Comparison of ENCODE assay signal across 8 mouse cellular contexts in the genomic region with DNA sequence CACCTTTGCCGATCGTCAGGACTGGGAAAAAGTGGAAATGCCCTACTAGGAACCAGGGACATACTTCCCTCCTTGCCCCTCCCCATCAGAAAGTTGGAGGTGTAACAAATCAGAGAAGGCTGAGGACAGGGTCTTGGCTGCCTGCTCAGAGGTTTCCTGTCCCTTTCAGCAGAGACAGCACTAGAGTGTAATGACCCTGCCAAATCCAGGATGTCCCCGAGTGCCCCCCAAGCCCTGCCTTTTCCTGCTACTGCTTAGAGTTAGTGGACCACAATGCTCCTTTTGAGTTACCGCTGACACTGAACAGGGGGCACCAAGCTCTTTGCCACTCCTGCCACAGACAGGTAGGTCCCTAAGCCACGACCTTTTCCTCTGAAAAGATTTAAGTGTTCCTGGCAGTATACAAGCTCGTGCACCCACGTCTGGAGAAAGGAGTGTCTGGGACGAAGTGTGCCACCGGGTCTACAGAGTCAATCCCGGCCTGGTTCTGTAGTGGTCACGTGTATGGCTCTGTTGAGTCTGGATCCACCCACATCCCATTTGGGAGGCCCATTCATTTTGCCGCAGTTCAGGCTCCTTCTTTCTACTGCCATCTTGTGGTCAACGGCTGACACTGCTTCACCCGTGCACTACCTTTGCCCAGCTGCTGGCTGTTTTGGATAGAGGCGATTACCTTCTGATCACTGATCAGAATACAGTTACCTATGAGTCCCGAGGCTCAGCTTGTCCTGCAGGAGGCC. TPM values are rescaled to one million over a fixed set of nuclear protein-coding genes. Genes with fewer than 3 reads are reported as not detected.
DNase-seq lines count a peak whose midpoint lies in the region; ATAC-seq lines count a peak whose summit lies in the region.

No protein-coding gene starts in this region.

- H3K9ac ChIP-seq in heart, embryonic 11.5 days (ENCODE audit: low read depth, low read length), result no peak overlapping the region
- H3K9ac ChIP-seq in kidney, embryonic 14.5 days (ENCODE audit: low read depth, low read length), result no peak overlapping the region
- peak overlapping the region; percentile 48 for H3K9ac ChIP-seq in liver, embryonic 13.5 days

- peak; percentile 73 for DNase-seq in adrenal gland, adult 8-10 months
- DNase-seq in embryo, embryonic 9.5 days (ENCODE audit: extremely low spot score), result peak; percentile 76
- DNase-seq in liver, embryonic 13.5 days, result peak; percentile 55
- DNase-seq in naive thymus-derived CD4-positive, alpha-beta T cell, adult 2 months (ENCODE audit: low read depth), result peak; percentile 83
- peak; percentile 80 for DNase-seq in thymus, postnatal 0 days (ENCODE audit: low spot score)

- no peaks in the 10 kb centered on the region for H3K27me3 ChIP-seq in heart, embryonic 11.5 days (ENCODE audit: control insufficient read depth, insufficient read depth, low read length)
- H3K27me3 ChIP-seq in kidney, embryonic 14.5 days (ENCODE audit: control insufficient read depth, insufficient read depth, low read length), result no peaks in the 10 kb centered on the region
- no peaks in the 10 kb centered on the region for H3K27me3 ChIP-seq in liver, embryonic 13.5 days

- H3K9me3 ChIP-seq in heart, embryonic 11.5 days (replicated peaks; ENCODE audit: control insufficient read depth, low read length), result no peaks in the 10 kb centered on the region
- H3K9me3 ChIP-seq in kidney, embryonic 14.5 days (ENCODE audit: control insufficient read depth, low read length), result no peaks in the 10 kb centered on the region
- no peaks in the 10 kb centered on the region for H3K9me3 ChIP-seq in liver, embryonic 13.5 days (replicated peaks)

- H3K4me2 ChIP-seq in heart, embryonic 11.5 days, result peak overlapping the region; percentile 39
- peak overlapping the region; percentile 30; the same call in 1 of the 2 replicates for H3K4me2 ChIP-seq in kidney, embryonic 14.5 days (replicated peaks; ENCODE audit: low read depth, low read length)
- peak overlapping the region; percentile 30 for H3K4me2 ChIP-seq in liver, embryonic 13.5 days

- ATAC-seq in CD4-positive, CD25-positive, alpha-beta regulatory T cell, adult 4 months, result peak; percentile 36
- ATAC-seq in heart, embryonic 11.5 days (replicated peaks; ENCODE audit: insufficient number of reproducible peaks, low FRiP score, low TSS enrichment), result no peak
- ATAC-seq in kidney, embryonic 14.5 days (ENCODE audit: low FRiP score, low TSS enrichment), result 0 out of 2 replicates have a peak, but pooled peaks have one; percentile 8
- ATAC-seq in liver, embryonic 13.5 days (ENCODE audit: low read depth), result peak; percentile 27

- WGBS in heart, embryonic 11.5 days (ENCODE audit: insufficient replicate concordance), result 17% methylated on average over 16 of the region's 16 CpGs
- 15% methylated on average over 16 of the region's 16 CpGs for WGBS in kidney, embryonic 14.5 days
- 19% methylated on average over 16 of the region's 16 CpGs for whole genome bisulfite sequencing in liver, embryonic 13.5 days (ENCODE audit: insufficient replicate concordance)

- H3K36me3 ChIP-seq in heart, embryonic 11.5 days (ENCODE audit: control insufficient read depth, insufficient read depth, low read length), result peaks cover 12% of the 10 kb centered on the region
- peaks cover 17% of the 10 kb centered on the region for H3K36me3 ChIP-seq in kidney, embryonic 14.5 days (ENCODE audit: control insufficient read depth, insufficient read depth, low read length)
- H3K36me3 ChIP-seq in liver, embryonic 13.5 days, result peaks cover 63% of the 10 kb centered on the region

- no peak overlapping the region for H3K4me3 ChIP-seq in heart, embryonic 11.5 days (ENCODE audit: low read depth, low read length)
- no peak overlapping the region for H3K4me3 ChIP-seq in kidney, embryonic 14.5 days (ENCODE audit: low read length)
- 0 out of 2 replicates have a peak overlapping the region, but pooled peaks have one; percentile 3 for H3K4me3 ChIP-seq in liver, embryonic 13.5 days (replicated peaks)

- peaks cover 28% of the 10 kb centered on the region for H3K4me1 ChIP-seq in heart, embryonic 11.5 days (ENCODE audit: control insufficient read depth, insufficient read depth, low read length)
- peaks cover 21% of the 10 kb centered on the region for H3K4me1 ChIP-seq in kidney, embryonic 14.5 days (ENCODE audit: control insufficient read depth, insufficient read depth, low read length)
- peaks cover 66% of the 10 kb centered on the region for H3K4me1 ChIP-seq in liver, embryonic 13.5 days (replicated peaks)

- H3K27ac ChIP-seq in heart, embryonic 11.5 days (ENCODE audit: low read depth, low read length), result no peak overlapping the region; the same call in 1 of the 2 replicates
- H3K27ac ChIP-seq in kidney, embryonic 14.5 days (ENCODE audit: low read depth, low read length), result no peak overlapping the region
- H3K27ac ChIP-seq in liver, embryonic 13.5 days, result peak overlapping the region; percentile 94

RNA-seq across cellular contexts. Expression of a gene that starts 4.5 kb away (rescaled TPM):
- 10 to 100 TPM; 54.7 to 74.1 TPM for polyA plus RNA-seq in CD4-positive, CD25-positive, alpha-beta regulatory T cell, adult 4 months (2017; shearing (Covaris generic))
- total RNA-seq in adrenal gland, adult 8-10 months (2022), result 100 to 1,000 TPM; 122 to 168 (median 148) TPM
- 40.1 and 41.8 TPM in 2 replicates for polyA plus RNA-seq in heart, embryonic 11.5 days (2014; fragmentation: Nextera tagmentation; extraction: Ambion mirVana)
- polyA plus RNA-seq in kidney, embryonic 14.5 days (2014; fragmentation: Nextera tagmentation; extraction: Ambion mirVana), result 54.5 and 57.2 TPM in 2 replicates
- polyA plus RNA-seq in liver, embryonic 13.5 days (2015; fragmentation: Nextera tagmentation; extraction: Ambion mirVana), result 42.8 and 46.0 TPM in 2 replicates
- polyA plus RNA-seq in thymus, postnatal 0 days (2015; fragmentation: Nextera tagmentation; extraction: Ambion mirVana), result 77.0 and 78.8 TPM in 2 replicates

RNA-seq across cellular contexts. Expression of a gene that starts 8.0 kb away (rescaled TPM):
- polyA plus RNA-seq in CD4-positive, CD25-positive, alpha-beta regulatory T cell, adult 4 months (2017; shearing (Covaris generic)), result 10 to 100 TPM; 19.8 to 34.7 TPM
- 10 to 100 TPM; 26.9 to 51.6 (median 35.2) TPM for total RNA-seq in adrenal gland, adult 8-10 months (2022)
- 119 and 138 TPM in 2 replicates for polyA plus RNA-seq in heart, embryonic 11.5 days (2014; fragmentation: Nextera tagmentation; extraction: Ambion mirVana)
- polyA plus RNA-seq in kidney, embryonic 14.5 days (2014; fragmentation: Nextera tagmentation; extraction: Ambion mirVana), result 115 and 166 TPM in 2 replicates
- 186 and 202 TPM in 2 replicates for polyA plus RNA-seq in liver, embryonic 13.5 days (2015; fragmentation: Nextera tagmentation; extraction: Ambion mirVana)
- 138 and 161 TPM in 2 replicates for polyA plus RNA-seq in thymus, postnatal 0 days (2015; fragmentation: Nextera tagmentation; extraction: Ambion mirVana)

RNA-seq across cellular contexts. Expression of a gene that starts 31.7 kb away (rescaled TPM):
- under 1 TPM in 1 of 2 experiments, not detected in 1; 0.32 TPM for polyA plus RNA-seq in CD4-positive, CD25-positive, alpha-beta regulatory T cell, adult 4 months (2017; shearing (Covaris generic))
- total RNA-seq in adrenal gland, adult 8-10 months (2022), result 100 to 1,000 TPM in 2 of 4 experiments, 10 to 100 TPM in 2; 40.6 to 123 (median 83.0) TPM
- polyA plus RNA-seq in heart, embryonic 11.5 days (2014; fragmentation: Nextera tagmentation; extraction: Ambion mirVana), result 26.4 and 27.2 TPM in 2 replicates
- 43.6 and 52.8 TPM in 2 replicates for polyA plus RNA-seq in kidney, embryonic 14.5 days (2014; fragmentation: Nextera tagmentation; extraction: Ambion mirVana)
- polyA plus RNA-seq in liver, embryonic 13.5 days (2015; fragmentation: Nextera tagmentation; extraction: Ambion mirVana), result 2.3 and 2.9 TPM in 2 replicates
- polyA plus RNA-seq in thymus, postnatal 0 days (2015; fragmentation: Nextera tagmentation; extraction: Ambion mirVana), result 14.1 and 16.9 TPM in 2 replicates
